Mouse (Mus musculus) liver, adult 2 months (tissue): ENCODE results near the gene Trappc12. TPM values are rescaled to one million over a fixed set of nuclear protein-coding genes. Genes with fewer than 3 reads are reported as not detected.

Experiments used
- DNase-seq: peaks from one replicate; pipeline ENCODE4 v3.0.0-alpha.2; 2011; ENCODE audit warnings: low read depth, low spot score; ENCODE audit errors: extremely low read depth
- H3K27ac ChIP-seq: fragments of 200-500 bp; replicated peaks from 2 replicates; pipeline ENCODE4 v1.5.1; 2012; ENCODE audit warnings: low read depth, mild to moderate bottlenecking, control low read depth, inconsistent platforms, low read length; ENCODE audit not compliant: insufficient read depth
- H3K27me3 ChIP-seq: fragments of 200-500 bp; 2 replicates; pipeline ENCODE4 v1.6.1; 2012; ENCODE audit warnings: mild to moderate bottlenecking, moderate library complexity, low read length, inconsistent platforms; ENCODE audit not compliant: control insufficient read depth, insufficient read depth
- H3K36me3 ChIP-seq: fragments of 200-500 bp; 2 replicates; pipeline ENCODE4 v1.6.1; 2012; ENCODE audit warnings: low read length, inconsistent platforms; ENCODE audit not compliant: control insufficient read depth, insufficient read depth
- H3K4me1 ChIP-seq: fragments of 200-500 bp; 2 replicates; pipeline ENCODE4 v1.6.1; 2011; ENCODE audit warnings: low read length; ENCODE audit not compliant: control insufficient read depth, insufficient read depth
- H3K4me3 ChIP-seq: fragments of 200-500 bp; 2 replicates; pipeline ENCODE4 v1.5.1; 2011; ENCODE audit warnings: low read depth, mild to moderate bottlenecking, control low read depth, low read length, moderate library complexity; ENCODE audit not compliant: insufficient read depth
- H3K79me2 ChIP-seq: fragments of 200-500 bp; 2 replicates; pipeline ENCODE4 v1.6.1; 2012; ENCODE audit warnings: inconsistent platforms, mild to moderate bottlenecking, low read length, moderate library complexity; ENCODE audit not compliant: control insufficient read depth, insufficient read depth
- H3K9ac ChIP-seq: fragments of 200-500 bp; 2 replicates; pipeline ENCODE4 v1.6.1; 2012; ENCODE audit warnings: low read depth, mild to moderate bottlenecking, control low read depth, inconsistent platforms, low read length
- CTCF ChIP-seq: fragments of 200-500 bp; IDR thresholded peaks from 2 replicates; pipeline ENCODE4 v1.5.1; 2011; ENCODE audit warnings: low read depth, low read length, control low read depth
- POLR2A ChIP-seq: fragments of 200-500 bp; IDR thresholded peaks from 2 replicates; pipeline ENCODE4 v1.6.1; 2011; ENCODE audit warnings: low read length, control low read depth; ENCODE audit not compliant: insufficient read depth; ENCODE audit errors: extremely low read depth
- WGBS: fragments of 180-500 bp; shearing (Covaris S2); methylation state at CpG from one replicate; pipeline ENCODE4 v1.1.7; 2018; 5-methylcytosine and 5-hydroxymethylcytosine counted together
- polyA plus RNA-seq: library from polyadenylated mRNA; depleted of rRNA; stranded (reverse); fragments of >200 nt; gene quantifications from 2 replicates; pipeline ENCODE4 v1.2.3, GENCODE M21; 2012; rRNA removed
- total RNA-seq: library from RNA; depleted of rRNA; stranded (reverse); fragments of >200 nt; gene quantifications from 2 replicates; pipeline ENCODE4 v1.2.3, GENCODE M21; 2014; rRNA removed

The Trappc12 gene
- total RNA-seq (17.2 and 18.1 TPM in 2 replicates), polyA plus RNA-seq (13.1 and 14.3 TPM in 2 replicates)

DNA sequence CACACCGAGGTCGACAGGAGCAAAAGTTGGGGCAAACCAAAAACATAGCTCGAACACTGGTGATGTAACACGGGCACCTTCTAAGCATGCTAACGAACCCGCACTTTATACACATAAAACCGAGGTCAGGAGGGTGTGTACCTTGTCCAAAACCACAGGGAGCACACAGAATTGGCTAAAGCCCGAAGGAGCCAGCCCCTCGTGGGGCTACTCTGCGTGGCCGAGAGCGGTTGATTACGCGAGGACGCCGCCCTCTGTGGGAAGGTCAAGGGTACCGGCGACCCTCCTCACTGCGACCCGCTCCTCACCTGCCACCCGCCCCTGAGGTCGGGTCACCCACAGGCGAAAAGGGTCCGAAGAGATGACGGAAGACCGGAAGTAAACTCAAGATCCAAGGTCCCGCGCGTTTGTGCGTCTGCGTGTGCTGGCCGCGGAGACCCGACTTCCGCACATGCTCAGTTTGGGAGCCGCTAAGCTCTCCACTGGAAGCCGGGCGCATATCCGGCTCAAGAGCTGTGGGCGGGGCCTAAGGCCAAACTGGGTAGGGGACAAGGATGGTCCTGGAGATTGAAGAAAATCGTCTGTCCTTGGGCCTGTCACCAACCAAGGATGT lies at the start of gene Trappc12:
TSS of gene Trappc12 (minus strand) at position 452 of the 613 bp plus-strand sequence.
- H3K79me2 ChIP-seq: peaks cover 15% of the 10 kb centered on the region; the same call in 1 of the 2 replicates
- peak within 1 kb of the TSS; percentile 70 for H3K27ac ChIP-seq
- under 1% methylated on average over 41 of the region's 41 CpGs for WGBS
- TF ChIP-seq CTCF (no peak), POLR2A (0 out of 2 replicates have a peak, but pooled peaks have one; percentile 36)
- H3K36me3 ChIP-seq: peaks cover 5% of the 10 kb centered on the region
- H3K4me1 ChIP-seq: peaks cover 7% of the 10 kb centered on the region; the same call in 1 of the 2 replicates
- H3K9ac ChIP-seq: peak within 1 kb of the TSS; percentile 84
- DNase-seq: peak; percentile 83
- H3K4me3 ChIP-seq: peak within 1 kb of the TSS; percentile 83
- H3K27me3 ChIP-seq: no peaks in the 10 kb centered on the region

DNA sequence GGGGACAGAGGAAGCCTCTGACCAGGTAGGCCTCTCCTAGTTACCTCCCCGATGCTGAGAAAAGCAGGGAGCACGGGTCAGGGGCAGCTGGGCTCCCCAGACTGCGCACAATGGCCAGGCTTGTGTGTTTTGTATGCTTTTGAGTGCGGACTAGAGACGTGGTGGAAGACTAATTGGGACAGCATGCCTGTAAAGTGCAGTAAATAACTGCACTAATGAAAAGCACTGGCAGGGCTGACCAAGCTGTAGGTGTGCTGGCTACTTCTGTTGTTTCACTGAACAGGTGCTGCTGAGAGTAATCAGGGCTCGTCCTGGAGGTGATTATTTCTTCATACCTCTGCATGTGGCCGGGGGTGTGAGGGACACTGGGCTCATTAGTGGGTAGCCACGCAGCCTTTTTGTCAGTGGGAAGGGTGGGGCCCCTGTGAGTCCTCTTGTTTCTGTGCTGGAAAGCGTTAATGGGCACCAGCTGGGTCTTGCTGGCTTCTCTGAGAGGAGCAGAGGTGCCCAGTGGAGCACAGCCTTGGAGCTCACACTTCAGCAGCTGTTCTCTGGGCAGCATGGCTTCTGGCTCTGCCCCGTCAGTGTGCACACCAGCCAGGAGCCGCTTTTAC lies 49.6 kb upstream of the Trappc12 start:
- no peaks in the 10 kb centered on the region for H3K27me3 ChIP-seq
- H3K9ac ChIP-seq: no peak overlapping the region
- 73% methylated on average over 11 of the region's 11 CpGs for WGBS
- H3K27ac ChIP-seq: peak overlapping the region; percentile 50
- TF ChIP-seq CTCF (no peak), POLR2A (no peak)
- no peak overlapping the region for H3K4me3 ChIP-seq
- H3K36me3 ChIP-seq: no peaks in the 10 kb centered on the region
- H3K4me1 ChIP-seq: peaks cover 25% of the 10 kb centered on the region
- DNase-seq: no peak
- no peaks in the 10 kb centered on the region; the same call in 1 of the 2 replicates for H3K79me2 ChIP-seq

DNA sequence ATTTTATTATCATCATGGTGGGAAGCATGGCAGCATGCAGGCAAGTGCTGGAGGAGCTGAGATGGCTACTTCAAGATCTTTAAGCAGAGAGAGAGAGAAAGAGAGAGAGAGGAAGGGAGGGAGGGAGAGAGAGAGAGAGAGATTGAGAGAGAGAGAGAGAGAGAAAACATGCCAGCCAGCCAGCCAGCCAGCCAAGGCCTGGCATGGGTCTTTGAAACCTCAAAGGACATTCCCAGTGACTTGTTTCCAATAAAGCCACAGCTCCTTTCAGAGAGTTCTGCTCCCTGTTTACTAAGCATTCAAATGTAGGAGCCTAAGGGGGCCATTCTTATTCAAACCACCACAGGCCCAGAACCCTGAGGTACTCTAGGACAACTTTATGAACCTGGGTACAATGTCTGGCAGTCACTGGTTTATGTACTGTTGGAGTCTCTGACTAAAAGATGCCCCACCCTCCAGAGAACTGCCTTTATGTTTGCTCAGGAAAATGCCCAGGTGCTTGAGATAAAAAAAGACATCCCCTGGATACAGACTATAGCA lies 46.7 kb upstream of the Trappc12 start:
- Histone ChIP-seq H3K4me1 (peaks cover 19% of the 10 kb centered on the region), H3K4me3 (no peak overlapping the region)
- DNase-seq: no peak

GRCm38 (mm10) chr12:28795041-28795440 lies 44.8 kb upstream of the Trappc12 start:
- DNase-seq: no peak
- TF ChIP-seq POLR2A (no peak), CTCF (no peak)
- Histone ChIP-seq H3K36me3 (no peaks in the 10 kb centered on the region), H3K4me3 (no peak overlapping the region), H3K27ac (no peak overlapping the region), H3K9ac (no peak overlapping the region), H3K27me3 (no peaks in the 10 kb centered on the region), H3K4me1 (peaks cover 6% of the 10 kb centered on the region), H3K79me2 (no peaks in the 10 kb centered on the region; the same call in 1 of the 2 replicates)
- 86% methylated on average over 3 of the region's 3 CpGs for WGBS

More for the DNA sequence above, 46.7 kb upstream of the Trappc12 start:
- no peaks in the 10 kb centered on the region; the same call in 1 of the 2 replicates for H3K79me2 ChIP-seq
- H3K36me3 ChIP-seq: no peaks in the 10 kb centered on the region
- H3K9ac ChIP-seq: no peak overlapping the region
- TF ChIP-seq CTCF: no peak
- no peak for TF ChIP-seq POLR2A
- H3K27me3 ChIP-seq: no peaks in the 10 kb centered on the region
- H3K27ac ChIP-seq: no peak overlapping the region

- 86% methylated on average over 2 of the region's 2 CpGs for WGBS
- H3K27me3 ChIP-seq: no peaks in the 10 kb centered on the region
- H3K4me1 ChIP-seq: peaks cover 1% of the 10 kb centered on the region; the same call in 1 of the 2 replicates
- no peaks in the 10 kb centered on the region; the same call in 1 of the 2 replicates for H3K79me2 ChIP-seq
- H3K4me3 ChIP-seq: no peak overlapping the region
- no peak for DNase-seq
- H3K9ac ChIP-seq: no peak overlapping the region
- H3K36me3 ChIP-seq: no peaks in the 10 kb centered on the region
- H3K27ac ChIP-seq: no peak overlapping the region
- TF ChIP-seq POLR2A (no peak), CTCF (no peak)
These were observed 43.4 kb upstream of the Trappc12 start for GRCm38 (mm10) chr12:28793715-28794114.
